Mouse (Mus musculus) heart, adult 2 months (tissue): Measurements from ENCODE around the gene Gm49387.

ENCODE experiments used
- CTCF ChIP-seq: fragments of 200-600 bp; IDR thresholded peaks from 2 replicates; pipeline ENCODE4 v1.8.1; 2022; ENCODE audit warnings: antibody characterized with exemption, mild to moderate bottlenecking, moderate library complexity
- EP300 ChIP-seq: fragments of 200-500 bp; IDR thresholded peaks from 2 replicates; pipeline ENCODE4 v1.6.1; 2011; ENCODE audit warnings: low read depth, low read length, control low read depth; ENCODE audit not compliant: insufficient read depth
- POLR2A ChIP-seq: fragments of 200-500 bp; IDR thresholded peaks from 2 replicates; pipeline ENCODE4 v1.6.1; 2011; ENCODE audit warnings: mild to moderate bottlenecking, low read depth, low read length, control low read depth; ENCODE audit not compliant: insufficient read depth

- TF ChIP-seq POLR2A (no peak), CTCF (no peak), EP300 (no peak)
These were observed 12.6 kb upstream of the Gm49387 start for GRCm38 (mm10) chr14:31653101-31653875.
